Mouse (Mus musculus): ENCODE measurements around the gene Trpm1. TPM values are rescaled to one million over a fixed set of nuclear protein-coding genes. Genes with fewer than 3 reads are reported as not detected.

The Trpm1 gene
- total RNA-seq, 2 experiments from 2014 or later: not detected

- ATAC-seq (ENCODE audit: poor library complexity, severe bottlenecking): no peak
Observed at GRCm38 (mm10) chr7:64163086-64163485, 9.5 kb downstream of the Trpm1 start.

GRCm38 (mm10) chr7:64163890-64164289, 10.3 kb downstream of the Trpm1 start:
- ATAC-seq (ENCODE audit: poor library complexity, severe bottlenecking): no peak

DNA sequence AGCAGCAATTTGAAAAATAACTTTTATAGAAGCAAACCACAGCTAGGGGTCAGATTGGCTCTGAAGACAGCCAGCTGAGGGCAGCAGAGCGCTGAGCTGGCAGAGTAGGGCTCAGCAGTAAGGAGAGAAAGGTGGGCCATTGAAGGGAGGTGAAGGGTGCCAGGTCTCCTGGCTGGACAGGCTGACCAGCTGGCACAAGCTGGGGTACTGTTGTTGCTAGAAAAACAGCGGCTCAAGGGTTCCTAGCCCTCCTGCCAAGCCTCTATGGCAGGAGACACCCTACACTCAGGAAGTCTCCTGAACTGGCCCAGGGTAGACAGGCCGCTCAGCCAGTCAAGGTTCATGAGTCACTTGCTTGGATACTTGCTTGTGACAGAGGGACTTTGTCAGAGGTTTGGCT, 11.4 kb downstream of the Trpm1 start:
- peak; percentile 45; the same call in 1 of the 2 replicates for ATAC-seq (ENCODE audit: poor library complexity, severe bottlenecking)

DNA sequence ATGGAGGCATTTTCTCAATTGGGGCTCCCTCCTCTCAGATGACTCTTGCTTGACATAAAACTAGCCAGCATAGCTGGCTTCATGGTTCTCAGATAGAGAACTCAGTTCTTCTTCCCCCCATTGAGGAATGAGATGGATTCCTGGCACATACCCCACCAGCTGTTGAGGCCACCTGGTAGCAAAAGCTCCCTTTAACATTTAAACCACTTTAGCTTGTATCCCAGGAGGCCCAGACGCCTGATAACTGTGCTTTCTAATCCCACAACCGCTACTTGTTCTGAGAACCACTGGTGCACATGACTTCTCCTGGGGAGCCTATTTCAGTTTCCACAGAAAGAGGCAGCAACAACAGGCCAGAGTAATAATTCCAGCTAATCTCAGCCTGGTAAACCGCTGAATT, 12.4 kb downstream of the Trpm1 start:
- no peak for ATAC-seq (ENCODE audit: poor library complexity, severe bottlenecking)

DNA sequence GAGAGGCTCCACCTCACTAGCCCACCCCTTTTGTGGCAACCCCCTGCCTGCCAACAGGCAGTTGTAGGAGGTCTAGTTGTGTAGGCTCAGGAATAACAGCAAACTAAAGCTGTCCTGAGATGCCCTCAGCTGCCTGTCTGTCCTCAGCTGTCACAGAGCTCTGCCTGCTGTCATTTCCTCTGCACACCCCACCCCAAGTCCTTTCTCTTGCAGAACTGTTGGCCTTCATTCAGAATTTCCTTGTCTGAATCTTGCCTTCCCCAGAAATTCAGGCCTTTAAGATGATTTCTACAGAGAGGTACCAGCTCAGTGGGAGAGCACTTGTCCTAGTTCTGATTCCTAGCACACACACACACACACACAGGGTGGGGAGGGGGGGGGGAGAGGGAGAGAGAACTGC, 13.1 kb downstream of the Trpm1 start:
- no peak for ATAC-seq (ENCODE audit: poor library complexity, severe bottlenecking)

- no peak for ATAC-seq (ENCODE audit: poor library complexity, severe bottlenecking)
Observed at GRCm38 (mm10) chr7:64179310-64179709, 25.7 kb downstream of the Trpm1 start.

GRCm38 (mm10) chr7:64185203-64185931, 31.7 kb downstream of the Trpm1 start:
- ATAC-seq (ENCODE audit: poor library complexity, severe bottlenecking): peak; percentile 12; the same call in 1 of the 2 replicates

DNA sequence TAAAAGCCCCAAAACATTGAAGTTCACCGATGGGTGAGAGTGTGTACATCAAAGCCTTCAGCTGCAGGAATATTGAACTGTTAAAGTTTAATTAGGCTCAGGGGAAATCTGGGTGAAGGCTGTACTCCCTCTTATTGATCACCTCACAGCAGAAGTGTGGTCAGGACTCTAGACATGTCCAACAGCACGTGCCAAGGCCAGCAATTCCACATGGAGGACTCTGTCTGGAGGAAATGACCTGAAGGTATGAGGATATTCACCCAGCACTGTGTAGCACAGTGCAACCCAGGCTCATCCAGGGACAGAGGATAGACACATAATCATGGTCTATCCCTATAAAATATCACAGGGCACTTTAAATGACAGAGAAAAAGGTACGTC, 32.3 kb downstream of the Trpm1 start:
- no peak for ATAC-seq (ENCODE audit: poor library complexity, severe bottlenecking)

- ATAC-seq (ENCODE audit: poor library complexity, severe bottlenecking): peak; percentile 27; the same call in 1 of the 2 replicates
Observed at GRCm38 (mm10) chr7:64192261-64192943, 38.8 kb downstream of the Trpm1 start.

DNA sequence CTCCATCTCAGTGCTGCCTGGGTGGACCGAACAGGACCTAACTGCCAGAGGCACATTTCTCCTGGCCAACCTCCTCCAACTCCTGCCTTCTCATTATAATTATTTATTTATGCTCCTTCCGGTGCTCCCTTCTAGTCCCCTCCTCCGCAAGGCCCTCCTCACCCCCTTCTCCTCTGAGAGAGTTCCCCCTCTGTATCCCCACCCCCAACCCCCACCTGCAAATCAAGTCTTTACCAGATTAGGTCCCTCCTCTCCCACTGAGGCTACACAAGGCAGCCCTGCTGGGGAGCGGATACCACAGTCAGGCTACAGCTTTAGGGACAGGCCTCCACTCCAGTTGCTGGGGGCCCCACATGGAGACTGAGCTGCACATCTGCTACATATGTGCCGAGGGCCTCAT, 39.8 kb downstream of the Trpm1 start:
- ATAC-seq (ENCODE audit: poor library complexity, severe bottlenecking): no peak

DNA sequence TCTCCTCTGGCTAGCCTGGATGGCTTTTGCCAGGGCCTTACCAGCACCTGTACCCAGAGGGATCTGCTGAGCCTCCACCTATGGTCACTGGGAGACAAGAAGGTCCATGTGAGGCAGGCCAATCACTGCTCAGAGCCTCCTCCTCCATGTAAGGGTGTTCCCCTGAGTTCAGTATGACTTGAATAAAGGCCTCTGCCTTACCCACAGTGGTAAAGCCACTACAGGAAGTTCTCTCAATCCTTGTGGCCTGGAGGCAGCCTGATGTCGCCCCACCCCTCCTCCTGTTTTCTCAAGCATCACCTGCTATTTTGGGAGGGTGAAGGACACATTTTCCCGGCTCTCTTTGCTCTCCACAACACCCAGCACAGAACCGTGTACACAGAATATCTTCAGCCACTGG, 42.5 kb downstream of the Trpm1 start:
- no peak for ATAC-seq (ENCODE audit: poor library complexity, severe bottlenecking)

GRCm38 (mm10) chr7:64208700-64209099, 55.1 kb downstream of the Trpm1 start:
- ATAC-seq (ENCODE audit: poor library complexity, severe bottlenecking): no peak

- ATAC-seq (ENCODE audit: poor library complexity, severe bottlenecking): no peak
Observed at GRCm38 (mm10) chr7:64212870-64213269, 59.2 kb downstream of the Trpm1 start.

GRCm38 (mm10) chr7:64214066-64214465, 60.4 kb downstream of the Trpm1 start:
- no peak for ATAC-seq (ENCODE audit: poor library complexity, severe bottlenecking)

GRCm38 (mm10) chr7:64215613-64216012, 62.0 kb downstream of the Trpm1 start:
- ATAC-seq (ENCODE audit: poor library complexity, severe bottlenecking): no peak

GRCm38 (mm10) chr7:64217428-64217827, 63.8 kb downstream of the Trpm1 start:
- ATAC-seq (ENCODE audit: poor library complexity, severe bottlenecking): peak; percentile 44

- ATAC-seq (ENCODE audit: poor library complexity, severe bottlenecking): no peak
Observed at GRCm38 (mm10) chr7:64219765-64220164, 66.1 kb downstream of the Trpm1 start.

- peak; percentile 85 for ATAC-seq (ENCODE audit: poor library complexity, severe bottlenecking)
Observed at GRCm38 (mm10) chr7:64223215-64223614, 69.6 kb downstream of the Trpm1 start.

- ATAC-seq (ENCODE audit: poor library complexity, severe bottlenecking): no peak
Observed at GRCm38 (mm10) chr7:64226339-64227194, 72.9 kb downstream of the Trpm1 start.

DNA sequence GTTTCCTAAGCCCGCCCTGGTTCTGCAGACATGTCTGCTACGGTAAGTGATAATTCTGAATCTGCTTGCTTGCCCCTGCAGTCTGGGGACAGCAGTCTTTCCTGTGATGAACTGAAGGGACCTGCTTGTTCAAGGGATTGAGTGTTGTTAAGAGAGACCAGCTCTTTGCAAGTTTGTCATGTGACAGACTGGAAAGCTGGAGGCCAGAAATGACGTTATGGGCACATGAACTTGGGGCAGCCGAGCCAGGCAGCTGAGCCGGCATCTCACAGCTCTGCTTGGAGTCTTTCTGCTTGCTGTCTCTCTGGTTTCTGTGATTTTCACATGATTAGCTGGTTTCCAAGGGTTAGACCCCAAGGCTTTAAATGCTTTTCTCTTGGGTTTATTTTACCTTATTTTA, 74.0 kb downstream of the Trpm1 start:
- no peak for ATAC-seq (ENCODE audit: poor library complexity, severe bottlenecking)

- no peak for ATAC-seq (ENCODE audit: poor library complexity, severe bottlenecking)
Observed at GRCm38 (mm10) chr7:64228300-64228699, 74.7 kb downstream of the Trpm1 start.

Measured in megakaryocyte, adult 5-6 weeks (primary cell).